Comparison of ENCODE assay signal across 8 mouse cellular contexts in the genomic region with DNA sequence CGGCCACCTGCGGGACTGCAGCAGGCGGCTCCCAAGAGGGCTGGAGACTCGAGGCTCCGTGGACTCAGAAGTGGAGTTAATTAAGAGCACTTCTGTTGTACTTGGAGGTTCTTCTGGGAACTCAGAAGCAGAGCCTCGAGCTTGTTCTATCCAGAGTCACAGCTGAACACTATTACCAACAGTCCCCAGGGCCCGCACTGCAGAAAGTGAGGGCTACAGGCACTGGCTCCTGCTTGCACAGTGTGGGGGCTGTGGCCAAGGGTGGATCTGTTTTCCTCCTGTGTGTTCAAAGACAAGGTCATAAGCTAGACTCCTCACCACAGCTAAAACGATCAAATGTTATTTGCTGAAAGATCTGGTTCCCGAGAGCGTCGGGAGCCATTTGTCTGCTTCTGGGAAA. TPM values are rescaled to one million over a fixed set of nuclear protein-coding genes. Genes with fewer than 3 reads are reported as not detected.
DNase-seq lines count a peak whose midpoint lies in the region; ATAC-seq lines count a peak whose summit lies in the region.

No protein-coding gene starts in this region.

- peak; percentile 65; the same call in 1 of the 2 replicates for ATAC-seq in embryonic facial prominence, embryonic 11.5 days (replicated peaks; ENCODE audit: insufficient number of reproducible peaks, low FRiP score, low TSS enrichment, low read depth)
- ATAC-seq in limb, embryonic 11.5 days (ENCODE audit: insufficient number of reproducible peaks, low FRiP score, low TSS enrichment, low read depth): no peak
- no peak for ATAC-seq in heart, embryonic 15.5 days (replicated peaks; ENCODE audit: insufficient number of reproducible peaks, insufficient read depth, low FRiP score, low read depth)
- ATAC-seq in neural tube, embryonic 14.5 days (ENCODE audit: low read depth): 0 out of 2 replicates have a peak, but pooled peaks have one; percentile 36

- H3K36me3 ChIP-seq in embryonic facial prominence, embryonic 11.5 days (replicated peaks; ENCODE audit: control insufficient read depth, insufficient read depth, low read depth, low read length): no peaks in the 10 kb centered on the region
- H3K36me3 ChIP-seq in embryonic facial prominence, embryonic 10.5 days (replicated peaks): peaks cover 20% of the 10 kb centered on the region
- H3K36me3 ChIP-seq in limb, embryonic 11.5 days (ENCODE audit: control insufficient read depth, insufficient read depth, low read length): 0 out of 2 replicates have a peak, but pooled peaks cover 2% of the 10 kb centered on the region
- H3K36me3 ChIP-seq in limb, embryonic 10.5 days: peaks cover 18% of the 10 kb centered on the region
- no peaks in the 10 kb centered on the region for H3K36me3 ChIP-seq in heart, embryonic 15.5 days
- H3K36me3 ChIP-seq in neural tube, embryonic 14.5 days (ENCODE audit: control insufficient read depth, insufficient read depth, low read length): no peaks in the 10 kb centered on the region

- no peak for DNase-seq in embryonic facial prominence, embryonic 11.5 days (ENCODE audit: low spot score)
- DNase-seq in embryonic facial prominence, embryonic 10.5 days (ENCODE audit: low spot score): no peak
- no peak for DNase-seq in limb, embryonic 11.5 days (ENCODE audit: low spot score)
- no peak for DNase-seq in limb, embryonic 10.5 days (ENCODE audit: low spot score)
- DNase-seq in left cerebral cortex, postnatal 4 days: no peak
- DNase-seq in thymus, postnatal 0 days (ENCODE audit: low spot score): no peak

- no peaks in the 10 kb centered on the region for H3K9me3 ChIP-seq in embryonic facial prominence, embryonic 11.5 days (replicated peaks; ENCODE audit: control insufficient read depth, low read length)
- H3K9me3 ChIP-seq in embryonic facial prominence, embryonic 10.5 days: no peaks in the 10 kb centered on the region; the same call in 1 of the 2 replicates
- no peaks in the 10 kb centered on the region for H3K9me3 ChIP-seq in limb, embryonic 11.5 days (ENCODE audit: control insufficient read depth, low read length)
- H3K9me3 ChIP-seq in limb, embryonic 10.5 days (replicated peaks): no peaks in the 10 kb centered on the region
- H3K9me3 ChIP-seq in heart, embryonic 15.5 days (replicated peaks): no peaks in the 10 kb centered on the region
- no peaks in the 10 kb centered on the region for H3K9me3 ChIP-seq in neural tube, embryonic 14.5 days (ENCODE audit: control insufficient read depth, low read length)

- no peak overlapping the region for H3K27ac ChIP-seq in embryonic facial prominence, embryonic 11.5 days (replicated peaks; ENCODE audit: low read depth, low read length)
- H3K27ac ChIP-seq in embryonic facial prominence, embryonic 10.5 days (replicated peaks): no peak overlapping the region
- 0 out of 2 replicates have a peak overlapping the region, but pooled peaks have one; percentile 30 for H3K27ac ChIP-seq in limb, embryonic 11.5 days (replicated peaks; ENCODE audit: low read depth, low read length)
- no peak overlapping the region; the same call in 1 of the 2 replicates for H3K27ac ChIP-seq in limb, embryonic 10.5 days
- H3K27ac ChIP-seq in heart, embryonic 15.5 days: no peak overlapping the region
- H3K27ac ChIP-seq in neural tube, embryonic 14.5 days (ENCODE audit: low read depth, low read length): no peak overlapping the region

- H3K4me1 ChIP-seq in embryonic facial prominence, embryonic 11.5 days (ENCODE audit: control insufficient read depth, insufficient read depth, low read length): no peaks in the 10 kb centered on the region; the same call in 1 of the 2 replicates
- H3K4me1 ChIP-seq in embryonic facial prominence, embryonic 10.5 days: peaks cover 50% of the 10 kb centered on the region
- 0 out of 2 replicates have a peak, but pooled peaks cover 6% of the 10 kb centered on the region for H3K4me1 ChIP-seq in limb, embryonic 11.5 days (ENCODE audit: control insufficient read depth, insufficient read depth, low read length)
- peaks cover 41% of the 10 kb centered on the region for H3K4me1 ChIP-seq in limb, embryonic 10.5 days
- peaks cover 17% of the 10 kb centered on the region for H3K4me1 ChIP-seq in heart, embryonic 15.5 days (replicated peaks)
- H3K4me1 ChIP-seq in neural tube, embryonic 14.5 days (ENCODE audit: control insufficient read depth, insufficient read depth, low read length): peaks cover 4% of the 10 kb centered on the region; the same call in 1 of the 2 replicates

- no peaks in the 10 kb centered on the region for H3K27me3 ChIP-seq in embryonic facial prominence, embryonic 11.5 days (ENCODE audit: control insufficient read depth, insufficient read depth, low read length)
- no peaks in the 10 kb centered on the region for H3K27me3 ChIP-seq in embryonic facial prominence, embryonic 10.5 days (replicated peaks; ENCODE audit: low read depth, poor library complexity, severe bottlenecking)
- no peaks in the 10 kb centered on the region for H3K27me3 ChIP-seq in limb, embryonic 11.5 days (ENCODE audit: control insufficient read depth, insufficient read depth, low read length)
- no peaks in the 10 kb centered on the region for H3K27me3 ChIP-seq in limb, embryonic 10.5 days (ENCODE audit: low read depth, poor library complexity, severe bottlenecking)
- no peaks in the 10 kb centered on the region for H3K27me3 ChIP-seq in heart, embryonic 15.5 days
- no peaks in the 10 kb centered on the region for H3K27me3 ChIP-seq in neural tube, embryonic 14.5 days (ENCODE audit: control insufficient read depth, insufficient read depth, low read length)

- no peak overlapping the region for H3K4me3 ChIP-seq in embryonic facial prominence, embryonic 11.5 days (ENCODE audit: low read depth, low read length)
- H3K4me3 ChIP-seq in embryonic facial prominence, embryonic 10.5 days: no peak overlapping the region
- H3K4me3 ChIP-seq in limb, embryonic 11.5 days (ENCODE audit: low read depth, low read length): no peak overlapping the region
- H3K4me3 ChIP-seq in limb, embryonic 10.5 days: no peak overlapping the region
- peak overlapping the region; percentile 30; the same call in 1 of the 2 replicates for H3K4me3 ChIP-seq in heart, embryonic 15.5 days
- no peak overlapping the region for H3K4me3 ChIP-seq in neural tube, embryonic 14.5 days (ENCODE audit: low read depth, low read length)

- H3K9ac ChIP-seq in embryonic facial prominence, embryonic 11.5 days (replicated peaks; ENCODE audit: low read length): no peak overlapping the region
- H3K9ac ChIP-seq in limb, embryonic 11.5 days (ENCODE audit: low read length): no peak overlapping the region
- H3K9ac ChIP-seq in heart, embryonic 15.5 days: 0 out of 2 replicates have a peak overlapping the region, but pooled peaks have one; percentile 4
- H3K9ac ChIP-seq in neural tube, embryonic 14.5 days (replicated peaks; ENCODE audit: low read depth, low read length): no peak overlapping the region

- WGBS in embryonic facial prominence, embryonic 11.5 days: 54% methylated on average over 11 of the region's 11 CpGs
- 62% methylated on average over 11 of the region's 11 CpGs for WGBS in embryonic facial prominence, embryonic 10.5 days
- WGBS in limb, embryonic 11.5 days: 61% methylated on average over 11 of the region's 11 CpGs
- WGBS in limb, embryonic 10.5 days: 76% methylated on average over 11 of the region's 11 CpGs
- 52% methylated on average over 11 of the region's 11 CpGs for WGBS in heart, embryonic 15.5 days
- WGBS in neural tube, embryonic 14.5 days: 64% methylated on average over 11 of the region's 11 CpGs

- intact Hi-C loops in left cerebral cortex, postnatal 4 days (cut with DNase I): no loop called here

- no peak overlapping the region for H3K4me2 ChIP-seq in embryonic facial prominence, embryonic 11.5 days (ENCODE audit: low read depth, low read length)
- no peak overlapping the region for H3K4me2 ChIP-seq in limb, embryonic 11.5 days (ENCODE audit: low read depth, severe bottlenecking)
- peak overlapping the region; percentile 56 for H3K4me2 ChIP-seq in heart, embryonic 15.5 days
- H3K4me2 ChIP-seq in neural tube, embryonic 14.5 days (ENCODE audit: low read depth, low read length): no peak overlapping the region

RNA-seq across cellular contexts. Expression of a gene that starts 38.9 kb away (rescaled TPM):
- 303 and 313 TPM in 2 replicates for polyA plus RNA-seq in embryonic facial prominence, embryonic 11.5 days (2014; fragmentation: Nextera tagmentation; extraction: Ambion mirVana)
- polyA plus RNA-seq in embryonic facial prominence, embryonic 10.5 days (2016; fragmentation: Nextera tagmentation; extraction: Ambion mirVana): 313 and 320 TPM in 2 replicates
- 306 and 319 TPM in 2 replicates for polyA plus RNA-seq in limb, embryonic 11.5 days (2014; fragmentation: Nextera tagmentation; extraction: Ambion mirVana)
- polyA plus RNA-seq in limb, embryonic 10.5 days (2016; fragmentation: Nextera tagmentation; extraction: Ambion mirVana): 307 and 339 TPM in 2 replicates
- 232 and 240 TPM in 2 replicates for polyA plus RNA-seq in heart, embryonic 15.5 days (2015; fragmentation: Nextera tagmentation; extraction: Ambion mirVana)
- 285 and 291 TPM in 2 replicates for polyA plus RNA-seq in neural tube, embryonic 14.5 days (2014; fragmentation: Nextera tagmentation; extraction: Ambion mirVana)
- total RNA-seq in left cerebral cortex, postnatal 4 days (2021): 100 to 1,000 TPM; 110 to 114 TPM
- polyA plus RNA-seq in thymus, postnatal 0 days (2015; fragmentation: Nextera tagmentation; extraction: Ambion mirVana): 266 and 274 TPM in 2 replicates

Comparison
In these comparisons a context has a peak if more than half of its experiments do, and no peak if none do; other contexts are left out.
1. ATAC-seq: peak in embryonic facial prominence, embryonic 11.5 days (single experiment) and neural tube, embryonic 14.5 days (single experiment); none in limb, embryonic 11.5 days (single experiment) and heart, embryonic 15.5 days (single experiment).